Mouse (Mus musculus) thymus, adult 2 months (tissue): Measurements from ENCODE around the gene Mtnr1a. TPM values are rescaled to one million over a fixed set of nuclear protein-coding genes. Genes with fewer than 3 reads are reported as not detected.
"Not testable (repeated sequence)": the region's sequence is repeated elsewhere in the genome, so short reads cannot be mapped to it uniquely, and the experiment has no call there.

Experiments
- DNase-seq: peaks from one replicate; pipeline ENCODE4 v3.0.0; 2021
- H3K27ac ChIP-seq: fragments of 200-500 bp; 2 replicates; pipeline ENCODE4 v1.5.1; 2012; ENCODE audit warnings: low read length, control low read depth; ENCODE audit not compliant: control insufficient read depth, insufficient read depth
- H3K27me3 ChIP-seq: fragments of 200-500 bp; 2 replicates; pipeline ENCODE4 v1.6.1; 2012; ENCODE audit warnings: mild to moderate bottlenecking, low read length, moderate library complexity, mixed read lengths; ENCODE audit not compliant: control insufficient read depth, insufficient read depth
- H3K36me3 ChIP-seq: fragments of 200-500 bp; 2 replicates; pipeline ENCODE4 v1.6.1; 2012; ENCODE audit warnings: mild to moderate bottlenecking, low read length, moderate library complexity; ENCODE audit not compliant: control insufficient read depth, insufficient read depth
- H3K4me1 ChIP-seq: fragments of 200-500 bp; replicated peaks from 2 replicates; pipeline ENCODE4 v1.6.1; 2012; ENCODE audit warnings: low read length; ENCODE audit not compliant: control insufficient read depth, insufficient read depth
- H3K4me3 ChIP-seq: fragments of 200-500 bp; 2 replicates; pipeline ENCODE4 v1.5.1; 2012; ENCODE audit warnings: mild to moderate bottlenecking, low read length, control low read depth, moderate library complexity; ENCODE audit not compliant: control insufficient read depth, insufficient read depth
- CTCF ChIP-seq: fragments of 200-500 bp; IDR thresholded peaks from 2 replicates; pipeline ENCODE4 v1.5.1; 2012; ENCODE audit warnings: mild to moderate bottlenecking, control low read depth, low read length, moderate library complexity, borderline replicate concordance; ENCODE audit not compliant: control insufficient read depth, poor library complexity, insufficient read depth; ENCODE audit errors: extremely low read depth
- POLR2A ChIP-seq: fragments of 200-500 bp; IDR thresholded peaks from 2 replicates; pipeline ENCODE4 v1.6.1; 2012; ENCODE audit warnings: mild to moderate bottlenecking, low read length, control low read depth, moderate library complexity; ENCODE audit not compliant: control insufficient read depth, poor library complexity, insufficient read depth; ENCODE audit errors: extremely low read depth
- WGBS: fragments of 180-500 bp; shearing (Covaris S2); methylation state at CpG from one replicate; pipeline ENCODE4 v1.1.7; 2018; 5-methylcytosine and 5-hydroxymethylcytosine counted together
- polyA plus RNA-seq: library from polyadenylated mRNA; depleted of rRNA; stranded (reverse); fragments of >200 nt; gene quantifications from 2 replicates; pipeline ENCODE4 v1.2.3, GENCODE M21; 2012

The Mtnr1a gene
- polyA plus RNA-seq, 1 experiment = 0.08 TPM

GRCm38 (mm10) chr8:45062311-45062710 is 6.6 kb upstream of the Mtnr1a start:
- no peak for DNase-seq
- Histone ChIP-seq H3K36me3 (no peaks in the 10 kb centered on the region), H3K27me3 (no peaks in the 10 kb centered on the region), H3K4me1 (no peaks in the 10 kb centered on the region), H3K4me3 (no peak overlapping the region), H3K27ac (no peak overlapping the region)
- 94% methylated on average over 11 of the region's 11 CpGs for WGBS
- no peak for TF ChIP-seq CTCF
- no peak for TF ChIP-seq POLR2A

GRCm38 (mm10) chr8:45062982-45063924 is 5.7 kb upstream of the Mtnr1a start:
- no peak for TF ChIP-seq POLR2A
- TF ChIP-seq CTCF = no peak
- H3K36me3 ChIP-seq = no peaks in the 10 kb centered on the region
- no peak overlapping the region for H3K4me3 ChIP-seq
- DNase-seq = no peak
- H3K27ac ChIP-seq = no peak overlapping the region
- H3K4me1 ChIP-seq = no peaks in the 10 kb centered on the region
- 52% methylated on average over 25 of the region's 25 CpGs for WGBS
- no peaks in the 10 kb centered on the region for H3K27me3 ChIP-seq

- no peak for TF ChIP-seq CTCF
- TF ChIP-seq POLR2A = no peak
- H3K4me1 ChIP-seq = no peaks in the 10 kb centered on the region
- no peak overlapping the region for H3K27ac ChIP-seq
- no peak overlapping the region for H3K4me3 ChIP-seq
- H3K36me3 ChIP-seq = no peaks in the 10 kb centered on the region
- no peaks in the 10 kb centered on the region for H3K27me3 ChIP-seq
- DNase-seq = no peak
- 63% methylated on average over 8 of the region's 8 CpGs for WGBS
Measured at GRCm38 (mm10) chr8:45064197-45064869, 4.6 kb upstream of the Mtnr1a start.

- not testable (repeated sequence) for H3K27me3 ChIP-seq
Measured at GRCm38 (mm10) chr8:45065391-45065790, 3.5 kb upstream of the Mtnr1a start.

GRCm38 (mm10) chr8:45070949-45071348 is 2.0 kb downstream of the Mtnr1a start:
- 94% methylated on average over 8 of the region's 8 CpGs for WGBS
- H3K27ac ChIP-seq = no peak overlapping the region

More at GRCm38 (mm10) chr8:45065391-45065790, 3.5 kb upstream of the Mtnr1a start:
- 64% methylated on average over 1 of the region's 1 CpGs for WGBS
- not testable (repeated sequence) for H3K36me3 ChIP-seq, H3K4me1 ChIP-seq, H3K27ac ChIP-seq, H3K4me3 ChIP-seq, DNase-seq

GRCm38 (mm10) chr8:45080850-45081249 is 11.9 kb downstream of the Mtnr1a start:
- Histone ChIP-seq H3K4me3 (no peak overlapping the region), H3K27me3 (no peaks in the 10 kb centered on the region), H3K4me1 (no peaks in the 10 kb centered on the region), H3K27ac (no peak overlapping the region), H3K36me3 (no peaks in the 10 kb centered on the region)
- no peak for DNase-seq
- 91% methylated on average over 3 of the region's 3 CpGs for WGBS
- TF ChIP-seq CTCF = no peak
- TF ChIP-seq POLR2A = no peak

More at GRCm38 (mm10) chr8:45070949-45071348, 2.0 kb downstream of the Mtnr1a start:
- TF ChIP-seq CTCF (no peak), POLR2A (no peak)
- no peaks in the 10 kb centered on the region for H3K36me3 ChIP-seq
- no peaks in the 10 kb centered on the region for H3K4me1 ChIP-seq
- DNase-seq = no peak
- H3K27me3 ChIP-seq = no peaks in the 10 kb centered on the region
- no peak overlapping the region for H3K4me3 ChIP-seq
